Mouse (Mus musculus): Measurements from ENCODE around the gene Bco1. TPM values are rescaled to one million over a fixed set of nuclear protein-coding genes. Genes with fewer than 3 reads are reported as not detected.

Bco1 gene
- polyA plus RNA-seq, 1 experiment from 2014 or later: not detected

GRCm38 (mm10) chr8:117118409-117118808, 22.8 kb downstream of the Bco1 start:
- no peak overlapping the region for H3K9ac ChIP-seq (replicated peaks; ENCODE audit: low read length)
- no peaks in the 10 kb centered on the region for H3K9me3 ChIP-seq (ENCODE audit: control insufficient read depth, low read length)
- H3K27me3 ChIP-seq (ENCODE audit: control insufficient read depth, insufficient read depth, low read length): no peaks in the 10 kb centered on the region
- H3K27ac ChIP-seq (replicated peaks; ENCODE audit: low read depth, low read length): no peak overlapping the region
- DNase-seq (no peak), ATAC-seq (ENCODE audit: low FRiP score, low TSS enrichment) (no peak)
- H3K36me3 ChIP-seq (ENCODE audit: control insufficient read depth, insufficient read depth, low read length): no peaks in the 10 kb centered on the region
- WGBS: 89% methylated on average over 9 of the region's 9 CpGs
- H3K4me3 ChIP-seq (replicated peaks; ENCODE audit: low read depth, low read length): no peak overlapping the region
- no peaks in the 10 kb centered on the region for H3K4me1 ChIP-seq (ENCODE audit: control insufficient read depth, insufficient read depth, low read length)
- H3K4me2 ChIP-seq (ENCODE audit: low read length): no peak overlapping the region

- no peaks in the 10 kb centered on the region for H3K36me3 ChIP-seq (ENCODE audit: control insufficient read depth, insufficient read depth, low read length)
- 67% methylated on average over 8 of the region's 8 CpGs for WGBS
- DNase-seq (no peak), ATAC-seq (ENCODE audit: low FRiP score, low TSS enrichment) (no peak)
- no peaks in the 10 kb centered on the region for H3K27me3 ChIP-seq (ENCODE audit: control insufficient read depth, insufficient read depth, low read length)
- H3K4me3 ChIP-seq (replicated peaks; ENCODE audit: low read depth, low read length): no peak overlapping the region
- no peak overlapping the region for H3K4me2 ChIP-seq (ENCODE audit: low read length)
- H3K27ac ChIP-seq (replicated peaks; ENCODE audit: low read depth, low read length): no peak overlapping the region
- no peaks in the 10 kb centered on the region for H3K9me3 ChIP-seq (ENCODE audit: control insufficient read depth, low read length)
- no peaks in the 10 kb centered on the region for H3K4me1 ChIP-seq (ENCODE audit: control insufficient read depth, insufficient read depth, low read length)
- H3K9ac ChIP-seq (replicated peaks; ENCODE audit: low read length): no peak overlapping the region
Measured at GRCm38 (mm10) chr8:117121277-117121676, 25.6 kb downstream of the Bco1 start.

GRCm38 (mm10) chr8:117123850-117124633, 28.4 kb downstream of the Bco1 start:
- WGBS: 81% methylated on average over 13 of the region's 13 CpGs
- no peaks in the 10 kb centered on the region for H3K36me3 ChIP-seq (ENCODE audit: control insufficient read depth, insufficient read depth, low read length)
- no peak for ATAC-seq (ENCODE audit: low FRiP score, low TSS enrichment)

GRCm38 (mm10) chr8:117125854-117126253, 30.2 kb downstream of the Bco1 start:
- H3K9me3 ChIP-seq (ENCODE audit: control insufficient read depth, low read length): no peaks in the 10 kb centered on the region
- no peaks in the 10 kb centered on the region for H3K27me3 ChIP-seq (ENCODE audit: control insufficient read depth, insufficient read depth, low read length)
- 89% methylated on average over 3 of the region's 3 CpGs for WGBS

More at GRCm38 (mm10) chr8:117123850-117124633, 28.4 kb downstream of the Bco1 start:
- Histone ChIP-seq H3K4me3 (replicated peaks; ENCODE audit: low read depth, low read length) (no peak overlapping the region), H3K27me3 (ENCODE audit: control insufficient read depth, insufficient read depth, low read length) (no peaks in the 10 kb centered on the region), H3K27ac (replicated peaks; ENCODE audit: low read depth, low read length) (no peak overlapping the region), H3K9ac (replicated peaks; ENCODE audit: low read length) (no peak overlapping the region), H3K4me2 (ENCODE audit: low read length) (no peak overlapping the region), H3K9me3 (ENCODE audit: control insufficient read depth, low read length) (no peaks in the 10 kb centered on the region), H3K4me1 (ENCODE audit: control insufficient read depth, insufficient read depth, low read length) (no peaks in the 10 kb centered on the region)
- no peak for DNase-seq

GRCm38 (mm10) chr8:117126411-117126810, 30.8 kb downstream of the Bco1 start:
- Histone ChIP-seq H3K4me2 (ENCODE audit: low read length) (no peak overlapping the region), H3K9ac (replicated peaks; ENCODE audit: low read length) (no peak overlapping the region), H3K27ac (replicated peaks; ENCODE audit: low read depth, low read length) (no peak overlapping the region), H3K9me3 (ENCODE audit: control insufficient read depth, low read length) (no peaks in the 10 kb centered on the region), H3K27me3 (ENCODE audit: control insufficient read depth, insufficient read depth, low read length) (no peaks in the 10 kb centered on the region), H3K4me1 (ENCODE audit: control insufficient read depth, insufficient read depth, low read length) (no peaks in the 10 kb centered on the region), H3K4me3 (replicated peaks; ENCODE audit: low read depth, low read length) (no peak overlapping the region), H3K36me3 (ENCODE audit: control insufficient read depth, insufficient read depth, low read length) (no peaks in the 10 kb centered on the region)
- WGBS: 97% methylated on average over 3 of the region's 3 CpGs
- ATAC-seq (ENCODE audit: low FRiP score, low TSS enrichment): no peak
- no peak for DNase-seq

More at GRCm38 (mm10) chr8:117125854-117126253, 30.2 kb downstream of the Bco1 start:
- H3K4me3 ChIP-seq (replicated peaks; ENCODE audit: low read depth, low read length): no peak overlapping the region
- H3K36me3 ChIP-seq (ENCODE audit: control insufficient read depth, insufficient read depth, low read length): no peaks in the 10 kb centered on the region
- no peak overlapping the region for H3K4me2 ChIP-seq (ENCODE audit: low read length)
- ATAC-seq (ENCODE audit: low FRiP score, low TSS enrichment): no peak
- H3K9ac ChIP-seq (replicated peaks; ENCODE audit: low read length): no peak overlapping the region
- no peak for DNase-seq
- no peak overlapping the region for H3K27ac ChIP-seq (replicated peaks; ENCODE audit: low read depth, low read length)
- H3K4me1 ChIP-seq (ENCODE audit: control insufficient read depth, insufficient read depth, low read length): no peaks in the 10 kb centered on the region

- H3K9ac ChIP-seq (replicated peaks; ENCODE audit: low read length): no peak overlapping the region
- H3K4me3 ChIP-seq (replicated peaks; ENCODE audit: low read depth, low read length): no peak overlapping the region
- no peaks in the 10 kb centered on the region for H3K27me3 ChIP-seq (ENCODE audit: control insufficient read depth, insufficient read depth, low read length)
- H3K27ac ChIP-seq (replicated peaks; ENCODE audit: low read depth, low read length): no peak overlapping the region
- no peak for DNase-seq
- ATAC-seq (ENCODE audit: low FRiP score, low TSS enrichment): no peak
- H3K9me3 ChIP-seq (ENCODE audit: control insufficient read depth, low read length): no peaks in the 10 kb centered on the region
- no peaks in the 10 kb centered on the region for H3K4me1 ChIP-seq (ENCODE audit: control insufficient read depth, insufficient read depth, low read length)
- H3K4me2 ChIP-seq (ENCODE audit: low read length): no peak overlapping the region
- 82% methylated on average over 8 of the region's 8 CpGs for WGBS
- H3K36me3 ChIP-seq (ENCODE audit: control insufficient read depth, insufficient read depth, low read length): no peaks in the 10 kb centered on the region
Measured at GRCm38 (mm10) chr8:117127063-117127462, 31.4 kb downstream of the Bco1 start.

GRCm38 (mm10) chr8:117133702-117134101, 38.0 kb downstream of the Bco1 start:
- WGBS: 91% methylated on average over 3 of the region's 3 CpGs
- H3K9ac ChIP-seq (replicated peaks; ENCODE audit: low read length): no peak overlapping the region
- H3K27me3 ChIP-seq (ENCODE audit: control insufficient read depth, insufficient read depth, low read length): no peaks in the 10 kb centered on the region
- no peaks in the 10 kb centered on the region for H3K9me3 ChIP-seq (ENCODE audit: control insufficient read depth, low read length)
- no peaks in the 10 kb centered on the region for H3K4me1 ChIP-seq (ENCODE audit: control insufficient read depth, insufficient read depth, low read length)
- H3K36me3 ChIP-seq (ENCODE audit: control insufficient read depth, insufficient read depth, low read length): no peaks in the 10 kb centered on the region
- ATAC-seq (ENCODE audit: low FRiP score, low TSS enrichment) (no peak), DNase-seq (no peak)
- H3K4me3 ChIP-seq (replicated peaks; ENCODE audit: low read depth, low read length): no peak overlapping the region
- no peak overlapping the region for H3K4me2 ChIP-seq (ENCODE audit: low read length)
- no peak overlapping the region for H3K27ac ChIP-seq (replicated peaks; ENCODE audit: low read depth, low read length)

- H3K27ac ChIP-seq (replicated peaks; ENCODE audit: low read depth, low read length): no peak overlapping the region
- WGBS: 9% methylated on average over 4 of the region's 4 CpGs
- ATAC-seq (ENCODE audit: low FRiP score, low TSS enrichment): no peak
- no peak overlapping the region for H3K4me3 ChIP-seq (replicated peaks; ENCODE audit: low read depth, low read length)
- H3K4me1 ChIP-seq (ENCODE audit: control insufficient read depth, insufficient read depth, low read length): no peaks in the 10 kb centered on the region
- H3K4me2 ChIP-seq (ENCODE audit: low read length): no peak overlapping the region
- no peaks in the 10 kb centered on the region for H3K36me3 ChIP-seq (ENCODE audit: control insufficient read depth, insufficient read depth, low read length)
- H3K27me3 ChIP-seq (ENCODE audit: control insufficient read depth, insufficient read depth, low read length): no peaks in the 10 kb centered on the region
- no peak for DNase-seq
- H3K9me3 ChIP-seq (ENCODE audit: control insufficient read depth, low read length): no peaks in the 10 kb centered on the region
- H3K9ac ChIP-seq (replicated peaks; ENCODE audit: low read length): no peak overlapping the region
Measured at GRCm38 (mm10) chr8:117136351-117136750, 40.7 kb downstream of the Bco1 start.

GRCm38 (mm10) chr8:117136763-117137162, 41.1 kb downstream of the Bco1 start:
- DNase-seq (no peak), ATAC-seq (ENCODE audit: low FRiP score, low TSS enrichment) (no peak)
- 72% methylated on average over 2 of the region's 2 CpGs for WGBS
- H3K4me3 ChIP-seq (replicated peaks; ENCODE audit: low read depth, low read length): no peak overlapping the region
- no peak overlapping the region for H3K4me2 ChIP-seq (ENCODE audit: low read length)
- no peaks in the 10 kb centered on the region for H3K36me3 ChIP-seq (ENCODE audit: control insufficient read depth, insufficient read depth, low read length)
- H3K9me3 ChIP-seq (ENCODE audit: control insufficient read depth, low read length): no peaks in the 10 kb centered on the region
- no peak overlapping the region for H3K9ac ChIP-seq (replicated peaks; ENCODE audit: low read length)
- no peak overlapping the region for H3K27ac ChIP-seq (replicated peaks; ENCODE audit: low read depth, low read length)
- H3K27me3 ChIP-seq (ENCODE audit: control insufficient read depth, insufficient read depth, low read length): no peaks in the 10 kb centered on the region
- H3K4me1 ChIP-seq (ENCODE audit: control insufficient read depth, insufficient read depth, low read length): no peaks in the 10 kb centered on the region

All from midbrain, embryonic 14.5 days (tissue).